8 mouse cellular contexts compared by ENCODE assay signal in genomic region chr2:29252059-29252598, GRCm38 (mm10). TPM values are rescaled to one million over a fixed set of nuclear protein-coding genes. Genes with fewer than 3 reads are reported as not detected.
DNase-seq lines count a peak whose midpoint lies in the region; ATAC-seq and TF ChIP-seq lines count a peak whose summit lies in the region.

No protein-coding gene starts in this region.

- H3K4me3 ChIP-seq in liver, embryonic 16.5 days (ENCODE audit: low read depth, low read length) = peak overlapping the region; percentile 59
- H3K4me3 ChIP-seq in neural tube, embryonic 11.5 days (ENCODE audit: low read depth, low read length) = peak overlapping the region; percentile 64
- H3K4me3 ChIP-seq in thymus, adult 2 months (ENCODE audit: control insufficient read depth, insufficient read depth, low read length) = peak overlapping the region; percentile 78

- 0 out of 2 replicates have a peak, but pooled peaks have one; percentile 20 for TF ChIP-seq POLR2A in thymus, adult 2 months (IDR thresholded peaks at IDR 0.05; ENCODE audit: control insufficient read depth, extremely low read depth, insufficient read depth, low read length, poor library complexity)

- intact Hi-C loops in gastrocnemius, postnatal 14 days (cut with DNase I; ENCODE audit: low total_unique reads) = no loop called here

- peaks cover 4% of the 10 kb centered on the region for H3K4me1 ChIP-seq in liver, embryonic 16.5 days (ENCODE audit: control insufficient read depth, low read depth, low read length)
- H3K4me1 ChIP-seq in neural tube, embryonic 11.5 days (ENCODE audit: control insufficient read depth, insufficient read depth, low read length) = peaks cover 28% of the 10 kb centered on the region
- peaks cover 9% of the 10 kb centered on the region for H3K4me1 ChIP-seq in thymus, adult 2 months (replicated peaks; ENCODE audit: control insufficient read depth, insufficient read depth, low read length)

- ATAC-seq in liver, embryonic 16.5 days (ENCODE audit: low read depth) = no peak
- peak; percentile 51; the same call in 1 of the 2 replicates for ATAC-seq in neural tube, embryonic 11.5 days (ENCODE audit: insufficient read depth, low FRiP score, low TSS enrichment)

- peak overlapping the region; percentile 63 for H3K4me2 ChIP-seq in liver, embryonic 16.5 days (ENCODE audit: low read depth, low read length)
- H3K4me2 ChIP-seq in neural tube, embryonic 11.5 days (ENCODE audit: low read depth) = peak overlapping the region; percentile 99

- no peaks in the 10 kb centered on the region for H3K36me3 ChIP-seq in liver, embryonic 16.5 days (ENCODE audit: control insufficient read depth, insufficient read depth)
- H3K36me3 ChIP-seq in neural tube, embryonic 11.5 days (ENCODE audit: control insufficient read depth, insufficient read depth, low read length) = no peaks in the 10 kb centered on the region
- no peaks in the 10 kb centered on the region for H3K36me3 ChIP-seq in thymus, adult 2 months (ENCODE audit: control insufficient read depth, insufficient read depth, low read length)

- peaks cover 79% of the 10 kb centered on the region for H3K27me3 ChIP-seq in liver, embryonic 16.5 days (ENCODE audit: control insufficient read depth, insufficient read depth, low read depth, low read length)
- H3K27me3 ChIP-seq in neural tube, embryonic 11.5 days (ENCODE audit: control insufficient read depth, insufficient read depth, low read length) = peaks cover 48% of the 10 kb centered on the region
- H3K27me3 ChIP-seq in thymus, adult 2 months (ENCODE audit: control insufficient read depth, insufficient read depth, low read length) = peaks cover 12% of the 10 kb centered on the region

- peak overlapping the region; percentile 40 for H3K9ac ChIP-seq in liver, embryonic 16.5 days (ENCODE audit: low read depth, low read length)
- peak overlapping the region; percentile 75 for H3K9ac ChIP-seq in neural tube, embryonic 11.5 days (ENCODE audit: low read length)

- WGBS in liver, embryonic 16.5 days (ENCODE audit: insufficient replicate concordance) = under 1% methylated on average over 49 of the region's 49 CpGs
- under 1% methylated on average over 46 of the region's 49 CpGs for WGBS in neural tube, embryonic 11.5 days
- WGBS in thymus, adult 2 months = under 1% methylated on average over 49 of the region's 49 CpGs

- 0 out of 2 replicates have a peak, but pooled peaks have one; percentile 6 for TF ChIP-seq CTCF in thymus, adult 2 months (IDR thresholded peaks at IDR 0.05; ENCODE audit: borderline replicate concordance, control insufficient read depth, extremely low read depth, insufficient read depth, low read length, poor library complexity)

- H3K9me3 ChIP-seq in liver, embryonic 16.5 days (replicated peaks; ENCODE audit: control insufficient read depth, low read length) = no peaks in the 10 kb centered on the region
- H3K9me3 ChIP-seq in neural tube, embryonic 11.5 days (ENCODE audit: control insufficient read depth, low read length) = no peaks in the 10 kb centered on the region

- DNase-seq in kidney, adult 18-20 months = peak; percentile 46
- no peak for DNase-seq in kidney, adult 8-10 months
- peak; percentile 68 for DNase-seq in adrenal gland, postnatal 25 days
- peak; percentile 58 for DNase-seq in gastrocnemius, postnatal 14 days
- DNase-seq in induced T-regulatory cell, adult 2 months (ENCODE audit: low read depth) = peak; percentile 78
- peak; percentile 69 for DNase-seq in neural tube, embryonic 11.5 days (ENCODE audit: low spot score)
- DNase-seq in thymus, adult 2 months = peak; percentile 45

- no peak overlapping the region for H3K27ac ChIP-seq in liver, embryonic 16.5 days (ENCODE audit: low read length)
- peak overlapping the region; percentile 49; the same call in 1 of the 2 replicates for H3K27ac ChIP-seq in neural tube, embryonic 11.5 days (ENCODE audit: low read depth, low read length)
- no peak overlapping the region for H3K27ac ChIP-seq in thymus, adult 2 months (ENCODE audit: control insufficient read depth, insufficient read depth, low read length)

RNA-seq across cellular contexts. Expression of gene Ntng2, which starts 0.7 kb away (rescaled TPM):
- 43.0 and 54.3 TPM in 2 replicates for total RNA-seq in adrenal gland, postnatal 25 days (2021)
- total RNA-seq in gastrocnemius, postnatal 14 days (2021) = 10 to 100 TPM; 24.2 to 28.2 TPM
- 0.26 and 0.39 TPM in 2 replicates for polyA plus RNA-seq in liver, embryonic 16.5 days (2015; fragmentation: Nextera tagmentation; extraction: Ambion mirVana)
- 3.4 and 3.6 TPM in 2 replicates for polyA plus RNA-seq in neural tube, embryonic 11.5 days (2014; fragmentation: Nextera tagmentation; extraction: Ambion mirVana)
- 26.0 and 29.7 TPM in 2 replicates for polyA plus RNA-seq in thymus, adult 2 months (2012; rRNA removed)

Comparison
In these comparisons a context has a peak if more than half of its experiments do, and no peak if none do; other contexts are left out.
1. DNase-seq: peak in kidney, adult 18-20 months (single experiment), adrenal gland, postnatal 25 days (single experiment), gastrocnemius, postnatal 14 days (single experiment), induced T-regulatory cell, adult 2 months (single experiment), neural tube, embryonic 11.5 days (single experiment) and thymus, adult 2 months (single experiment); none in kidney, adult 8-10 months (0 of 2).
2. Peak in every context shown above with its lines, with median percentiles within 50 percentile points of each other: H3K4me3 ChIP-seq.